Mouse (Mus musculus) T-helper 17 cell (primary cell): ENCODE measurements around the gene Slc6a5.

Experiments used
- in situ Hi-C, 2 experiments: fragments of 300-600 bp; cut with MboI, MseI; formaldehyde crosslinking; loops; 1 replicate in 1 of 2; 2 replicates in 1 of 2; pipeline ENCODE4 v1.15.1; 2025; ENCODE audit warnings: high pct_unique_total_duplicates in 2 of 2

Gene Slc6a5

GRCm38 (mm10) chr7:49974841-49975440 is 65.0 kb downstream of the Slc6a5 start, which contains the start of gene Nell1:
TSS of gene Nell1 (plus strand) at chr7:49974864.
- in situ Hi-C loops: loop anchor here in 1 of 2 experiments (5.0 to 25.0 kb wide), 2 partner anchors 1462 to 1543 kb away; no protein-coding TSS in a partner anchor

GRCm38 (mm10) chr7:49975441-49976121 is 65.6 kb downstream of the Slc6a5 start:
- in situ Hi-C loops: no loop called here

- in situ Hi-C loops: no loop called here
These were observed 71.7 kb downstream of the Slc6a5 start for GRCm38 (mm10) chr7:49981511-49982227.

- in situ Hi-C loops: no loop called here
These were observed 74.8 kb downstream of the Slc6a5 start for GRCm38 (mm10) chr7:49984698-49985097.

GRCm38 (mm10) chr7:49985947-49986346 is 76.0 kb downstream of the Slc6a5 start:
- in situ Hi-C loops: no loop called here

GRCm38 (mm10) chr7:49999321-49999720 is 89.4 kb downstream of the Slc6a5 start:
- in situ Hi-C loops: no loop called here

GRCm38 (mm10) chr7:50005268-50005667 is 95.3 kb downstream of the Slc6a5 start:
- in situ Hi-C loops: loop anchor here in 1 of 2 experiments (10.0 kb wide), 1 partner anchor 1360 kb away; the partner anchor contains the start of gene Mrgprb3
